Comparison of ENCODE assay signal across 26 mouse cellular contexts in the genomic region with DNA sequence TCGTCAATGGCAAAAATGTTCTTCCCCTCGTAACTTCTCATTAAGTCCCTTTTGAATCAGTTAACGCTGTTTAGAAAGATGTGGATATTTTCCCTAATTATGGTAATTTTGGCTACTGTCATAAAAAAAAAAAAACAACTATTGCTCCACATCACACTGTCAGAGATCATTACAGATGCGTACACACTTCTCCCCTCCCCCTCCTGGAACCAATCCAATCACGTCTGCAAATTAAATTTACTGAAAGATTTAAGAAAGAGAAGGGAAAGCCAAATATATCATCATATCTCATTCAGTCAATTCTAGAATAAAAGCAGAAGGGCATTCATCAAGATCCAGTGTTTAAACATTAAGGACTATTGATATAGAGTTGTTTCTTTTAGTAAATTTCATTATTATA.
DNase-seq lines count a peak whose midpoint lies in the region; ATAC-seq and TF ChIP-seq lines count a peak whose summit lies in the region.
"Had no signal": no experiment of that assay in that cellular context is flagged by ENCODE, and none has a peak within 500 bp of the region (broad histone marks: within the 10 kb centered on the region; RNA-seq: fewer than 3 reads in every experiment).

No protein-coding gene starts in this region.

- TF ChIP-seq POLR2A in kidney, adult 2 months (IDR thresholded peaks at IDR 0.05; ENCODE audit: low read depth, low read length) = no peak

- no peak overlapping the region for H3K27ac ChIP-seq in forebrain, embryonic 14.5 days (ENCODE audit: low read depth, low read length)
- no peak overlapping the region for H3K27ac ChIP-seq in forebrain, postnatal 0 days (ENCODE audit: low read depth, low read length)
- H3K27ac ChIP-seq in kidney, adult 2 months (ENCODE audit: insufficient read depth, low read depth, low read length) = no peak overlapping the region
- H3K27ac ChIP-seq in midbrain, embryonic 14.5 days (replicated peaks; ENCODE audit: low read depth, low read length) = no peak overlapping the region
- H3K27ac ChIP-seq in midbrain, embryonic 15.5 days = no peak overlapping the region
- H3K27ac ChIP-seq: forebrain, embryonic 10.5 days; forebrain, embryonic 15.5 days; gastrocnemius, adult 2 months; heart, embryonic 15.5 days; hindbrain, embryonic 10.5 days; hindbrain, embryonic 15.5 days had no signal

- H3K4me2 ChIP-seq in forebrain, embryonic 14.5 days (ENCODE audit: low read length) = no peak overlapping the region
- no peak overlapping the region for H3K4me2 ChIP-seq in forebrain, postnatal 0 days (ENCODE audit: low read depth)
- H3K4me2 ChIP-seq in midbrain, embryonic 14.5 days (ENCODE audit: low read length) = no peak overlapping the region
- H3K4me2 ChIP-seq in midbrain, embryonic 15.5 days = no peak overlapping the region
- H3K4me2 ChIP-seq: forebrain, embryonic 15.5 days; heart, embryonic 12.5 days; heart, embryonic 15.5 days; hindbrain, embryonic 15.5 days had no signal

- no peak for TF ChIP-seq CTCF in forebrain, postnatal 0 days (IDR thresholded peaks at IDR 0.05; ENCODE audit: low read depth)
- TF ChIP-seq CTCF in kidney, adult 2 months (conservative IDR thresholded peaks at IDR 0.05; ENCODE audit: insufficient read depth, insufficient read length, low read depth, low read length) = no peak

- WGBS in forebrain, embryonic 14.5 days = 25% methylated on average over 5 of the region's 5 CpGs
- WGBS in forebrain, postnatal 0 days = 17% methylated on average over 5 of the region's 5 CpGs
- 40% methylated on average over 5 of the region's 5 CpGs for WGBS in kidney, adult 2 months
- 55% methylated on average over 5 of the region's 5 CpGs for WGBS in midbrain, embryonic 14.5 days
- 58% methylated on average over 5 of the region's 5 CpGs for WGBS in midbrain, embryonic 15.5 days

- no peak overlapping the region for H3K9ac ChIP-seq in forebrain, embryonic 14.5 days (ENCODE audit: low read length)
- H3K9ac ChIP-seq in forebrain, postnatal 0 days = no peak overlapping the region
- no peak overlapping the region for H3K9ac ChIP-seq in midbrain, embryonic 14.5 days (replicated peaks; ENCODE audit: low read length)
- H3K9ac ChIP-seq in midbrain, embryonic 15.5 days = no peak overlapping the region
- H3K9ac ChIP-seq: forebrain, embryonic 15.5 days; heart, embryonic 12.5 days; heart, embryonic 15.5 days; hindbrain, embryonic 15.5 days had no signal

- DNase-seq in forebrain, embryonic 14.5 days (ENCODE audit: low spot score) = peak; percentile 62
- no peak for DNase-seq in forebrain, postnatal 0 days
- peak; percentile 24 for DNase-seq in kidney, postnatal 10 days
- DNase-seq in kidney, adult 2 months = no peak
- peak; percentile 47 for DNase-seq in midbrain, embryonic 14.5 days
- no peak for DNase-seq in thymus, postnatal 25 days
- DNase-seq: adrenal gland, adult 8-10 months; adrenal gland, postnatal 25 days; B cell, adult 2 months; cerebellum, adult 11 months; cerebellum, adult 2 months; gastrocnemius, adult 2 months; gastrocnemius, postnatal 14 days; heart, adult 18-20 months; heart, postnatal 10 days; heart, postnatal 36 days had no signal

- H3K4me3 ChIP-seq in forebrain, embryonic 14.5 days (ENCODE audit: low read depth, low read length) = no peak overlapping the region
- H3K4me3 ChIP-seq in forebrain, postnatal 0 days (ENCODE audit: low read depth, low read length) = no peak overlapping the region
- H3K4me3 ChIP-seq in kidney, adult 2 months (ENCODE audit: insufficient read depth, low read depth, low read length) = no peak overlapping the region
- no peak overlapping the region for H3K4me3 ChIP-seq in midbrain, embryonic 14.5 days (replicated peaks; ENCODE audit: low read depth, low read length)
- H3K4me3 ChIP-seq in midbrain, embryonic 15.5 days = no peak overlapping the region
- H3K4me3 ChIP-seq: forebrain, embryonic 10.5 days; forebrain, embryonic 15.5 days; gastrocnemius, adult 2 months; heart, embryonic 12.5 days; heart, embryonic 15.5 days; hindbrain, embryonic 10.5 days; hindbrain, embryonic 15.5 days had no signal

- no peaks in the 10 kb centered on the region for H3K36me3 ChIP-seq in forebrain, embryonic 14.5 days (ENCODE audit: control insufficient read depth, insufficient read depth, low read length)
- no peaks in the 10 kb centered on the region for H3K36me3 ChIP-seq in forebrain, postnatal 0 days (ENCODE audit: insufficient read depth)
- H3K36me3 ChIP-seq in kidney, adult 2 months (ENCODE audit: control insufficient read depth, insufficient read depth, low read length) = no peaks in the 10 kb centered on the region
- no peaks in the 10 kb centered on the region for H3K36me3 ChIP-seq in midbrain, embryonic 14.5 days (ENCODE audit: control insufficient read depth, insufficient read depth, low read length)
- H3K36me3 ChIP-seq in midbrain, embryonic 15.5 days (replicated peaks) = no peaks in the 10 kb centered on the region
- H3K36me3 ChIP-seq: forebrain, embryonic 10.5 days; forebrain, embryonic 15.5 days; G1E; heart, embryonic 12.5 days; heart, embryonic 15.5 days; hindbrain, embryonic 10.5 days; hindbrain, embryonic 15.5 days had no signal

- H3K9me3 ChIP-seq in forebrain, embryonic 14.5 days (replicated peaks; ENCODE audit: control insufficient read depth, low read length) = no peaks in the 10 kb centered on the region
- no peaks in the 10 kb centered on the region for H3K9me3 ChIP-seq in forebrain, postnatal 0 days (ENCODE audit: low read length)
- H3K9me3 ChIP-seq in midbrain, embryonic 14.5 days (ENCODE audit: control insufficient read depth, low read length) = no peaks in the 10 kb centered on the region
- H3K9me3 ChIP-seq in midbrain, embryonic 15.5 days = no peaks in the 10 kb centered on the region
- H3K9me3 ChIP-seq: forebrain, embryonic 10.5 days; forebrain, embryonic 15.5 days; G1E; heart, embryonic 12.5 days; heart, embryonic 15.5 days; hindbrain, embryonic 10.5 days; hindbrain, embryonic 15.5 days had no signal

- H3K4me1 ChIP-seq in forebrain, embryonic 14.5 days (ENCODE audit: control insufficient read depth, insufficient read depth, low read length) = peaks cover 5% of the 10 kb centered on the region; the same call in 1 of the 2 replicates
- no peaks in the 10 kb centered on the region for H3K4me1 ChIP-seq in forebrain, postnatal 0 days (ENCODE audit: insufficient read depth)
- no peaks in the 10 kb centered on the region; the same call in 1 of the 2 replicates for H3K4me1 ChIP-seq in kidney, adult 2 months (ENCODE audit: control insufficient read depth, insufficient read depth, low read length)
- no peaks in the 10 kb centered on the region for H3K4me1 ChIP-seq in midbrain, embryonic 14.5 days (ENCODE audit: control insufficient read depth, insufficient read depth, low read length)
- 0 out of 2 replicates have a peak, but pooled peaks cover 6% of the 10 kb centered on the region for H3K4me1 ChIP-seq in midbrain, embryonic 15.5 days
- H3K4me1 ChIP-seq: heart, embryonic 12.5 days; heart, embryonic 15.5 days; hindbrain, embryonic 10.5 days had no signal

- ATAC-seq in forebrain, embryonic 14.5 days = 0 out of 2 replicates have a peak, but pooled peaks have one; percentile 46
- ATAC-seq in forebrain, postnatal 0 days = no peak
- no peak for ATAC-seq in midbrain, embryonic 14.5 days (ENCODE audit: low FRiP score, low TSS enrichment)
- no peak for ATAC-seq in midbrain, embryonic 15.5 days (replicated peaks)
- ATAC-seq: forebrain, embryonic 15.5 days; intestine, postnatal 0 days had no signal

- no peaks in the 10 kb centered on the region for H3K27me3 ChIP-seq in forebrain, embryonic 14.5 days (replicated peaks; ENCODE audit: control insufficient read depth, insufficient read depth, low read length)
- no peaks in the 10 kb centered on the region for H3K27me3 ChIP-seq in forebrain, postnatal 0 days (ENCODE audit: insufficient read depth, low read length)
- no peaks in the 10 kb centered on the region for H3K27me3 ChIP-seq in kidney, adult 2 months (replicated peaks; ENCODE audit: control insufficient read depth, insufficient read depth, low read length)
- H3K27me3 ChIP-seq in midbrain, embryonic 14.5 days (ENCODE audit: control insufficient read depth, insufficient read depth, low read length) = no peaks in the 10 kb centered on the region
- H3K27me3 ChIP-seq in midbrain, embryonic 15.5 days (replicated peaks) = no peaks in the 10 kb centered on the region
- H3K27me3 ChIP-seq: CH12.LX; forebrain, embryonic 15.5 days; heart, embryonic 12.5 days; heart, embryonic 15.5 days; hindbrain, embryonic 15.5 days had no signal

Comparison
In these comparisons a context has a peak if more than half of its experiments do, and no peak if none do; other contexts are left out.
1. DNase-seq: peak in forebrain, embryonic 14.5 days (single experiment), kidney, postnatal 10 days (single experiment) and midbrain, embryonic 14.5 days (single experiment); none in forebrain, postnatal 0 days (single experiment), kidney, adult 2 months (single experiment) and thymus, postnatal 25 days (single experiment).